Mouse (Mus musculus) left cerebral cortex, adult 18-20 months (tissue): ENCODE measurements around the gene Dnaja2. TPM values are rescaled to one million over a fixed set of nuclear protein-coding genes. Genes with fewer than 3 reads are reported as not detected.
A peak's percentile ranks its signal among the peaks of the same experiment; 100 is the strongest.

Source experiments
- DNase-seq, 2 experiments: peaks; one replicate each; pipeline ENCODE4 v3.0.0; 2021 to 2022; ENCODE audit warnings: low spot score in 2 of 2, mixed read lengths in 1 of 2
- long read RNA-seq, 2 experiments: library from polyadenylated mRNA; stranded (forward); transcript quantifications; one replicate each; pipeline ENCODE4 v2.0.0; 2021
- total RNA-seq, 2 experiments: library from RNA; stranded (reverse); gene quantifications; 2 replicates each; pipeline ENCODE4 v1.2.3; 2021

Dnaja2 gene
- total RNA-seq, result 100 to 1,000 TPM; 208 to 220 TPM
- long read RNA-seq, experiment 1, transcript Dnaja2-201 (9 exons, 2,919 nt), result major isoform, 188 of 203 reads
- long read RNA-seq, experiment 1, partial matches to known transcripts, result 13 of 203 reads
- long read RNA-seq, experiment 1, other reads (novel, unspliced or antisense), result 2 of 203 reads
- long read RNA-seq, experiment 2, transcript Dnaja2-201 (9 exons, 2,919 nt), result major isoform, 191 of 206 reads
- long read RNA-seq, experiment 2, partial matches to known transcripts, result 8 of 206 reads
- long read RNA-seq, experiment 2, other reads (novel, unspliced or antisense), result 7 of 206 reads

- peak; percentile 86 to 93 for DNase-seq
Measured at GRCm38 (mm10) chr8:85555181-85556145, at the start of gene Dnaja2. Gene Dnaja2, minus strand, starts transcription at chr8:85555344.

GRCm38 (mm10) chr8:85604201-85604600 lies 49.1 kb upstream of the Dnaja2 start:
- no peak for DNase-seq

GRCm38 (mm10) chr8:85603203-85603895 lies 48.2 kb upstream of the Dnaja2 start:
- peak; percentile 78 to 79 for DNase-seq

GRCm38 (mm10) chr8:85602737-85603136 lies 47.6 kb upstream of the Dnaja2 start:
- no peak for DNase-seq

- DNase-seq, result no peak
Measured at GRCm38 (mm10) chr8:85601741-85602140, 46.6 kb upstream of the Dnaja2 start.

- DNase-seq, result no peak
Measured at GRCm38 (mm10) chr8:85597413-85598191, 42.5 kb upstream of the Dnaja2 start.

GRCm38 (mm10) chr8:85595391-85595790 lies 40.2 kb upstream of the Dnaja2 start:
- DNase-seq, result no peak

- no peak for DNase-seq
Measured at GRCm38 (mm10) chr8:85594983-85595382, 39.8 kb upstream of the Dnaja2 start.

GRCm38 (mm10) chr8:85593324-85593723 lies 38.2 kb upstream of the Dnaja2 start:
- no peak for DNase-seq

- no peak for DNase-seq
Measured at GRCm38 (mm10) chr8:85591532-85591931, 36.4 kb upstream of the Dnaja2 start.

- no peak for DNase-seq
Measured at GRCm38 (mm10) chr8:85590258-85590657, 35.1 kb upstream of the Dnaja2 start.

GRCm38 (mm10) chr8:85588596-85588995 lies 33.5 kb upstream of the Dnaja2 start:
- no peak for DNase-seq

- no peak for DNase-seq
Measured at GRCm38 (mm10) chr8:85577666-85578065, 22.5 kb upstream of the Dnaja2 start.

- no peak for DNase-seq
Measured at GRCm38 (mm10) chr8:85573972-85574496, 18.9 kb upstream of the Dnaja2 start.

GRCm38 (mm10) chr8:85570466-85570865 lies 15.3 kb upstream of the Dnaja2 start:
- no peak for DNase-seq

- no peak for DNase-seq
Measured at GRCm38 (mm10) chr8:85567801-85568200, 12.7 kb upstream of the Dnaja2 start.

GRCm38 (mm10) chr8:85565186-85565585 lies 10.0 kb upstream of the Dnaja2 start:
- DNase-seq, result no peak

GRCm38 (mm10) chr8:85563336-85563735 lies 8.2 kb upstream of the Dnaja2 start:
- no peak for DNase-seq

- DNase-seq, result no peak
Measured at GRCm38 (mm10) chr8:85559966-85560365, 4.8 kb upstream of the Dnaja2 start.

GRCm38 (mm10) chr8:85559201-85559600 lies 4.1 kb upstream of the Dnaja2 start:
- no peak for DNase-seq
